Mouse (Mus musculus): ENCODE data around the gene Cdh23. TPM values are rescaled to one million over a fixed set of nuclear protein-coding genes. Genes with fewer than 3 reads are reported as not detected.

Gene Cdh23
- total and polyA plus RNA-seq, 2 experiments from 2014 or later, result 1.9 to 13.1 TPM

DNA sequence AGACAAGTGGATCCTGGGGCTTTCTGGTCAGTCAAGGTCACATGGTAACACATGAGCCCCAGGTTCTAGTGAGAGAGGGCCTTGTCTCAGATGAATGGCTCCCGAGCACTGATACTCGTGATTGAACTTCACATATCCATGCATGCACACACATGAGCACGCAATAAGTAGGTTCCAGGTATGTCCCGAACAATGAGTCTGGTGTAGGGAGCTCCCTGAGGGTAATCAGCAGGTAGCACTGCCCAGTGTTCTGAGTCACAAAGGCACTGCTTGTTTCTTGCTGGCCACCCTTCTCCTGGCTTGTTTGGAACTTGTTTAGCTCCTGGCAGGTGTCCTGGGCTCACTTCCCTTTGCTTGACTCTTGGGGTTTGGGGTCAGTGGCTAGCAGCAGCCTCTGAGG lies 409.1 kb downstream of the Cdh23 start:
- Histone ChIP-seq H3K27me3 (ENCODE audit: insufficient read depth, low read length) (no peaks in the 10 kb centered on the region), H3K27ac (ENCODE audit: low read depth, low read length) (peak overlapping the region; percentile 35; the same call in 1 of the 2 replicates), H3K9me3 (ENCODE audit: low read length) (no peaks in the 10 kb centered on the region), H3K9ac (no peak overlapping the region), H3K36me3 (ENCODE audit: insufficient read depth) (peaks cover 4% of the 10 kb centered on the region), H3K4me3 (ENCODE audit: low read depth, low read length) (no peak overlapping the region), H3K4me1 (ENCODE audit: insufficient read depth) (peaks cover 35% of the 10 kb centered on the region), H3K4me2 (ENCODE audit: low read depth) (no peak overlapping the region)
- WGBS, result 90% methylated on average over 4 of the region's 4 CpGs
- DNase-seq (no peak), ATAC-seq (no peak)
- no peak for TF ChIP-seq CTCF (IDR thresholded peaks at IDR 0.05; ENCODE audit: low read depth)

DNA sequence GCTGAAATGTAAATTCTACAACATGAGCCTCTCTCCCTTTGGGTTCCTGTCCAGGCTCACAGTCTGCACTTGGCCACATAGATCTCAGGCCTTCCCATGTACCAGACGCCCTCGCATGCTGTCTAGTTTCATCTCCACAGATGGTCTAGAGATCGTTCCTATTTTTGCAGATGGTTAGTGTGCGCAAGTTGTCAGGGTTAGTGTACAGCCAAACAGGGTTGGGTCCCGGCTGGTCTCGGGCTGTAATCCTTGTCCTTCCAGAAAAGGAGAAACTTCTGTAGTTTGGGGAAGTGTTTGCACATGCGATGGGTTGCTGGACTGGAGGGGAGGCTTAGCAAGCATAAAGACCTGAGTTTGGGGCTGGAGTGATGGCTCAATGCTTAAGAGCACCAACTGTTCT lies 409.7 kb downstream of the Cdh23 start:
- WGBS, result 66% methylated on average over 7 of the region's 7 CpGs
- TF ChIP-seq CTCF (IDR thresholded peaks at IDR 0.05; ENCODE audit: low read depth), result no peak
- DNase-seq (no peak), ATAC-seq (peak; percentile 38)
- Histone ChIP-seq H3K9ac (no peak overlapping the region), H3K36me3 (ENCODE audit: insufficient read depth) (peaks cover 2% of the 10 kb centered on the region; the same call in 1 of the 2 replicates), H3K4me1 (ENCODE audit: insufficient read depth) (peaks cover 36% of the 10 kb centered on the region), H3K4me3 (ENCODE audit: low read depth, low read length) (no peak overlapping the region), H3K9me3 (ENCODE audit: low read length) (no peaks in the 10 kb centered on the region), H3K27ac (ENCODE audit: low read depth, low read length) (peak overlapping the region; percentile 86), H3K27me3 (ENCODE audit: insufficient read depth, low read length) (no peaks in the 10 kb centered on the region), H3K4me2 (ENCODE audit: low read depth) (peak overlapping the region; percentile 50; the same call in 1 of the 2 replicates)

DNA sequence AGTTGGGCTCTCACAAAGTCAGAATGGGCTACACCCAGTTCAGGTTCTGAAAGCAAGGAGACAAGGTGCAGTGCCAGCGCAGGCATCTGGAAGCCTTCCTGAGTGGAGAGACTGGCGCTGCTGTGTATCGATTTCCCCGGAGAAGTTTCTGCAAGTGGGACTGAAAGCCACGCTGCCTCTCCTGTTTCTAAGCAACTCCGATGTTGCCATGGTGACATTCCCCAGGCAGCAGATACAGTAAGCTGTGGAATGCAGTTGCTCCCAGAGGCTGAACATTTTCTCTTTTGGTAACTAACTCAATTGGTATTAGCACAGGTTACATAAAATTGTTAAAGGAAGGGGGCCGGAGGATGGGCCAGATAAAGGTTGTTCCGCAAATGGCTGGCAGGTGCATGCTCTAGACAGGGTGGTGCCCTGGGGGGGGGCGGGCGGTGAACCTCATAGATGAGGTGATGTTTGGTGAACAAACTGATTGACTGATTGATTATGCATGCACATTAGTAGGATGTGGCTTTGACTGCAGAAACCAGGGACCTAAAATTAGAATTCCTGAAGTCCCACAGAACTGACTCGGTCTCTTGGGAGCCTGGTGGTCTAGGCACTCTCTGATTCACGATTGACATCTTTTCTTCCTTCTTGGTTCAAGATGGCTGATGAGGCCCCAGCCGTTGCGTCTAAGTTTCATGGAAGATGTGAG lies 410.5 kb downstream of the Cdh23 start:
- WGBS, result 9% methylated on average over 14 of the region's 14 CpGs
- ATAC-seq, result peak; percentile 93

DNA sequence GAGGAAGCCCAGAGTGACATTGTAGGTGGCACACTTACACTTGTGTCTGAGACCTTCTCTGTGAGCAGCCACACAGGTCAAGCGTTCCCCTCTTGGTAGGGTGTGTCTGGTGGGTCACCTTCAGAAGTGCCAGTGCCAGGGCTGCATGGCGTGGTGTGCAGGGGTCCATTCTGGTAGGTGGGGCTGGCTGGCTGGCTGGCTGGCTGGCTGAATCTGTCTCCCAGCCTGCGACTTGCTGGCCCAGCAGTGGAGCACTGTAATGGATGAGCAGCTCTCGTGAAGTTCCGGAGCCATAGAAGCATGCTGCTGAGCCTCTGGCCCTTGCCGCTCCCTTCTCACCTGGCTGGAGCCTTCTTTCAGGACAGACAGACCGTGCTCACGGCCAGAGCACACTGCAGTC lies 411.1 kb downstream of the Cdh23 start:
- Histone ChIP-seq H3K4me1 (ENCODE audit: insufficient read depth) (peaks cover 47% of the 10 kb centered on the region), H3K9me3 (ENCODE audit: low read length) (no peaks in the 10 kb centered on the region), H3K9ac (peak overlapping the region; percentile 39), H3K27ac (ENCODE audit: low read depth, low read length) (peak overlapping the region; percentile 68), H3K27me3 (ENCODE audit: insufficient read depth, low read length) (no peaks in the 10 kb centered on the region), H3K4me3 (ENCODE audit: low read depth, low read length) (peak overlapping the region; percentile 21; the same call in 1 of the 2 replicates), H3K36me3 (ENCODE audit: insufficient read depth) (no peaks in the 10 kb centered on the region), H3K4me2 (ENCODE audit: low read depth) (peak overlapping the region; percentile 50)
- 27% methylated on average over 8 of the region's 8 CpGs for WGBS
- TF ChIP-seq CTCF (IDR thresholded peaks at IDR 0.05; ENCODE audit: low read depth), result no peak
- no peak for DNase-seq
- peak; percentile 20; the same call in 1 of the 2 replicates for ATAC-seq

More for the DNA sequence above, 410.5 kb downstream of the Cdh23 start:
- peaks cover 42% of the 10 kb centered on the region for H3K4me1 ChIP-seq (ENCODE audit: insufficient read depth)
- H3K36me3 ChIP-seq (ENCODE audit: insufficient read depth), result no peaks in the 10 kb centered on the region
- H3K27me3 ChIP-seq (ENCODE audit: insufficient read depth, low read length), result no peaks in the 10 kb centered on the region
- peak overlapping the region; percentile 86 for H3K27ac ChIP-seq (ENCODE audit: low read depth, low read length)
- peak overlapping the region; percentile 50 for H3K4me2 ChIP-seq (ENCODE audit: low read depth)
- no peaks in the 10 kb centered on the region for H3K9me3 ChIP-seq (ENCODE audit: low read length)
- no peak for TF ChIP-seq CTCF (IDR thresholded peaks at IDR 0.05; ENCODE audit: low read depth)
- peak overlapping the region; percentile 21; the same call in 1 of the 2 replicates for H3K4me3 ChIP-seq (ENCODE audit: low read depth, low read length)
- peak; percentile 90 for DNase-seq
- 0 out of 2 replicates have a peak overlapping the region, but pooled peaks have one; percentile 39 for H3K9ac ChIP-seq

DNA sequence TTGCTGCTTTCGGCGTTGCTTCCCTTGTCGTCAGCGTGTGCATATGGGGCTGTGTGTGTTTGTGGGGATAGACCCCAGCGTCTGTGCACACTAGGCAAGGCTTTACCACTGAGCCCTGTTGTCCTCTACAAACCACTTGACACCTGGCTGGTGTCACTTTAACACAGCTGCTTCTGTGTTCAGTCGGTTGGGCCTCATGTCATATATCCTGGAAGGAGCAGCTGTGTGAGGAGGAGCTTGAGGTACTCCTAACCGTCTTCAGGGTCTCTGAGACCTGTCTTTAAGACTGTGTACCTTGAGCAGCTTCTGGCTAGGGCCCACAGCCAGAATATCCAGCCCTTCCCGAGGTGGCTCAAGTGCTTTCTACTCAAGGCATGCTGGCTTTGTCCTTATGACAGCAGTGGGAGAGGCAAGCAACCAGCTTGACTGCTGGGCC lies 411.6 kb downstream of the Cdh23 start:
- no peaks in the 10 kb centered on the region for H3K27me3 ChIP-seq (ENCODE audit: insufficient read depth, low read length)
- ATAC-seq (no peak), DNase-seq (no peak)
- H3K27ac ChIP-seq (ENCODE audit: low read depth, low read length), result peak overlapping the region; percentile 68
- H3K4me1 ChIP-seq (ENCODE audit: insufficient read depth), result peaks cover 51% of the 10 kb centered on the region
- peak overlapping the region; percentile 50 for H3K4me2 ChIP-seq (ENCODE audit: low read depth)
- no peaks in the 10 kb centered on the region for H3K9me3 ChIP-seq (ENCODE audit: low read length)
- H3K4me3 ChIP-seq (ENCODE audit: low read depth, low read length), result peak overlapping the region; percentile 21; the same call in 1 of the 2 replicates
- no peaks in the 10 kb centered on the region for H3K36me3 ChIP-seq (ENCODE audit: insufficient read depth)
- TF ChIP-seq CTCF (IDR thresholded peaks at IDR 0.05; ENCODE audit: low read depth), result no peak
- WGBS, result 19% methylated on average over 8 of the region's 8 CpGs
- peak overlapping the region; percentile 39 for H3K9ac ChIP-seq

GRCm38 (mm10) chr10:60284248-60284647 lies 412.0 kb downstream of the Cdh23 start:
- Histone ChIP-seq H3K36me3 (ENCODE audit: insufficient read depth) (no peaks in the 10 kb centered on the region), H3K9ac (peak overlapping the region; percentile 39; the same call in 1 of the 2 replicates), H3K27ac (ENCODE audit: low read depth, low read length) (peak overlapping the region; percentile 68), H3K9me3 (ENCODE audit: low read length) (no peaks in the 10 kb centered on the region), H3K4me3 (ENCODE audit: low read depth, low read length) (no peak overlapping the region), H3K27me3 (ENCODE audit: insufficient read depth, low read length) (no peaks in the 10 kb centered on the region), H3K4me1 (ENCODE audit: insufficient read depth) (peaks cover 54% of the 10 kb centered on the region), H3K4me2 (ENCODE audit: low read depth) (peak overlapping the region; percentile 50; the same call in 1 of the 2 replicates)
- no peak for DNase-seq
- TF ChIP-seq CTCF (IDR thresholded peaks at IDR 0.05; ENCODE audit: low read depth), result no peak
- no peak for ATAC-seq
- WGBS, result 60% methylated on average over 6 of the region's 6 CpGs

Data from forebrain, postnatal 0 days (tissue).